Mouse (Mus musculus) MEL (cell line): ENCODE measurements around the gene Dock9. TPM values are rescaled to one million over a fixed set of nuclear protein-coding genes. Genes with fewer than 3 reads are reported as not detected.

Experiments
- DNase-seq: peaks from one replicate; pipeline ENCODE4 v3.0.0; 2011; ENCODE audit warnings: low read depth, low spot score
- H3K27ac ChIP-seq: 2 replicates; pipeline ENCODE4 v1.5.1; 2012; ENCODE audit warnings: low read depth, mild to moderate bottlenecking, control low read depth, low read length, moderate library complexity; ENCODE audit not compliant: control insufficient read depth
- H3K27me3 ChIP-seq, 2 experiments: fragments of 150-350 bp in 1 of 2; sonication (generic) in 1 of 2; 2 replicates each; pipeline ENCODE4 v1.6.1; 2012; ENCODE audit warnings: low read length in 2 of 2, mild to moderate bottlenecking in 2 of 2, improper control_type of control experiment in 1 of 2, moderate library complexity in 1 of 2; ENCODE audit not compliant: insufficient read depth in 2 of 2, control insufficient read depth in 1 of 2
- H3K36me3 ChIP-seq, 2 experiments: 2 replicates each; pipeline ENCODE4 v1.6.1; 2012 to 2014; ENCODE audit warnings: low read length in 2 of 2, improper control_type of control experiment in 1 of 2, inconsistent platforms in 1 of 2, mild to moderate bottlenecking in 1 of 2; ENCODE audit not compliant: insufficient read depth in 2 of 2, control insufficient read depth in 1 of 2
- H3K4me1 ChIP-seq, 2 experiments: fragments of 150-350 bp in 1 of 2; sonication (generic) in 1 of 2; 2 replicates each; pipeline ENCODE4 v1.6.1; 2012; ENCODE audit warnings: low read length in 2 of 2, improper control_type of control experiment in 1 of 2, mild to moderate bottlenecking in 1 of 2; ENCODE audit not compliant: insufficient read depth in 2 of 2, control insufficient read depth in 1 of 2
- H3K4me3 ChIP-seq, 2 experiments: fragments of 150-350 bp in 1 of 2; sonication (generic) in 1 of 2; 2 replicates each; pipeline ENCODE4 v1.5.1; 2012; ENCODE audit warnings: low read depth in 2 of 2, low read length in 2 of 2, mild to moderate bottlenecking in 2 of 2, moderate library complexity in 2 of 2, control low read depth in 1 of 2, improper control_type of control experiment in 1 of 2; ENCODE audit not compliant: control insufficient read depth in 1 of 2, insufficient read depth in 1 of 2
- H3K79me2 ChIP-seq: 2 replicates; pipeline ENCODE4 v1.6.1; 2012; ENCODE audit warnings: mild to moderate bottlenecking, low read length, moderate library complexity; ENCODE audit not compliant: control insufficient read depth, poor library complexity, insufficient read depth
- H3K9ac ChIP-seq: 2 replicates; pipeline ENCODE4 v1.6.1; 2012; ENCODE audit warnings: low read depth, mild to moderate bottlenecking, control low read depth, low read length, moderate library complexity; ENCODE audit not compliant: control insufficient read depth, poor library complexity, severe bottlenecking
- H3K9me3 ChIP-seq: fragments of 150-350 bp; sonication (generic); replicated peaks from 2 replicates; pipeline ENCODE4 v1.6.1; 2012; ENCODE audit warnings: mild to moderate bottlenecking, low read length, improper control_type of control experiment, moderate library complexity; ENCODE audit not compliant: insufficient read depth
- CHD2 ChIP-seq: IDR thresholded peaks from 2 replicates; pipeline ENCODE4 v1.6.1; 2011; ENCODE audit warnings: low read length, improper control_type of control experiment
- CTCF ChIP-seq, 3 experiments: IDR thresholded peaks in 2 of 3; conservative IDR thresholded peaks in 1 of 3; 2 replicates each; pipeline ENCODE4 v1.5.1; 2011 to 2012; ENCODE audit warnings: low read length in 3 of 3, low read depth in 2 of 3, mild to moderate bottlenecking in 2 of 3, improper control_type of control experiment in 1 of 3, inconsistent platforms in 1 of 3, mixed read lengths in 1 of 3, moderate library complexity in 1 of 3; ENCODE audit not compliant: control insufficient read depth in 1 of 3, insufficient read depth in 1 of 3, poor library complexity in 1 of 3, severe bottlenecking in 1 of 3
- E2F4 ChIP-seq: IDR thresholded peaks from 2 replicates; pipeline ENCODE4 v1.6.1; 2011; ENCODE audit warnings: low read depth, low read length, improper control_type of control experiment, borderline replicate concordance
- ELF1 ChIP-seq: IDR thresholded peaks from 2 replicates; pipeline ENCODE4 v1.6.1; 2014; ENCODE audit warnings: low read depth, mild to moderate bottlenecking, inconsistent platforms, low read length, improper control_type of control experiment, moderate library complexity
- KAT2A ChIP-seq: conservative IDR thresholded peaks from 2 replicates; pipeline ENCODE4 v1.6.1; 2012; ENCODE audit warnings: low read depth, low read length, improper control_type of control experiment, inconsistent platforms
- MAX ChIP-seq: IDR thresholded peaks from 2 replicates; pipeline ENCODE4 v1.6.1; 2011; ENCODE audit warnings: low read length, improper control_type of control experiment
- MAZ ChIP-seq: IDR thresholded peaks from 2 replicates; pipeline ENCODE4 v1.6.1; 2012; ENCODE audit warnings: low read depth, mild to moderate bottlenecking, inconsistent platforms, low read length, improper control_type of control experiment
- MEF2A ChIP-seq: IDR thresholded peaks from 2 replicates; pipeline ENCODE4 v1.6.1; 2014; ENCODE audit warnings: low read depth, mild to moderate bottlenecking, inconsistent platforms, low read length, improper control_type of control experiment; ENCODE audit not compliant: poor library complexity, insufficient replicate concordance, severe bottlenecking; ENCODE audit errors: extremely low read depth
- NRF1 ChIP-seq: IDR thresholded peaks from 2 replicates; pipeline ENCODE4 v1.6.1; 2014; ENCODE audit warnings: low read depth, mild to moderate bottlenecking, inconsistent platforms, low read length, improper control_type of control experiment, moderate library complexity; ENCODE audit not compliant: poor library complexity, insufficient read depth, severe bottlenecking
- POLR2A ChIP-seq, 2 experiments: IDR thresholded peaks; 2 replicates each; pipeline ENCODE4 v1.6.1; 2011 to 2012; ENCODE audit warnings: low read length in 2 of 2, mild to moderate bottlenecking in 2 of 2, control low read depth in 1 of 2, improper control_type of control experiment in 1 of 2, low read depth in 1 of 2, moderate library complexity in 1 of 2; ENCODE audit not compliant: control insufficient read depth in 1 of 2, insufficient read depth in 1 of 2, poor library complexity in 1 of 2
- RAD21 ChIP-seq: IDR thresholded peaks from 2 replicates; pipeline ENCODE4 v1.6.1; 2011; ENCODE audit warnings: mild to moderate bottlenecking, low read depth, low read length, improper control_type of control experiment
- SIN3A ChIP-seq: IDR thresholded peaks from 2 replicates; pipeline ENCODE4 v1.6.1; 2012; ENCODE audit warnings: low read length, improper control_type of control experiment, inconsistent platforms
- SMC3 ChIP-seq: IDR thresholded peaks from 2 replicates; pipeline ENCODE4 v1.6.1; 2011; ENCODE audit warnings: low read depth, low read length, improper control_type of control experiment
- TCF12 ChIP-seq: IDR thresholded peaks from 2 replicates; pipeline ENCODE4 v1.6.1; 2014; ENCODE audit warnings: low read depth, mild to moderate bottlenecking, inconsistent platforms, low read length, improper control_type of control experiment, moderate library complexity
- USF1 ChIP-seq: IDR thresholded peaks from 2 replicates; pipeline ENCODE4 v1.6.1; 2014; ENCODE audit warnings: low read depth, mild to moderate bottlenecking, inconsistent platforms, low read length, improper control_type of control experiment, moderate library complexity
- ZC3H11A ChIP-seq: IDR thresholded peaks from 2 replicates; pipeline ENCODE4 v1.6.1; 2012; ENCODE audit warnings: low read depth, mild to moderate bottlenecking, inconsistent platforms, low read length, improper control_type of control experiment
- ZMIZ1 ChIP-seq: IDR thresholded peaks from 2 replicates; pipeline ENCODE4 v1.6.1; 2012; ENCODE audit warnings: low read depth, mild to moderate bottlenecking, inconsistent platforms, low read length, improper control_type of control experiment, moderate library complexity
- ZNF384 ChIP-seq: IDR thresholded peaks from 2 replicates; pipeline ENCODE4 v1.6.1; 2012; ENCODE audit warnings: low read depth, mild to moderate bottlenecking, inconsistent platforms, low read length, improper control_type of control experiment
- polyA plus RNA-seq, 2 experiments: library from polyadenylated mRNA; stranded (reverse) in 1 of 2; unstranded in 1 of 2; fragments of >175 nt in 1 of 2; fragments of >200 nt in 1 of 2; gene quantifications; 2 replicates each; pipeline versions ENCODE4 v1.2.1 to v1.2.4; 2012; ENCODE audit warnings: low replicate concordance in 2 of 2, low read depth in 1 of 2; ENCODE audit not compliant: insufficient read length in 2 of 2, insufficient read depth in 1 of 2, missing spikeins in 1 of 2
- total RNA-seq: library from RNA; depleted of rRNA; stranded (reverse); fragments of 300-350 nt; gene quantifications from 2 replicates; pipeline ENCODE4 v1.2.3, GENCODE M21; 2012

Dock9 gene
- total and polyA plus RNA-seq, 3 experiments, result 6.3 to 9.4 TPM; not detected in 1

DNA sequence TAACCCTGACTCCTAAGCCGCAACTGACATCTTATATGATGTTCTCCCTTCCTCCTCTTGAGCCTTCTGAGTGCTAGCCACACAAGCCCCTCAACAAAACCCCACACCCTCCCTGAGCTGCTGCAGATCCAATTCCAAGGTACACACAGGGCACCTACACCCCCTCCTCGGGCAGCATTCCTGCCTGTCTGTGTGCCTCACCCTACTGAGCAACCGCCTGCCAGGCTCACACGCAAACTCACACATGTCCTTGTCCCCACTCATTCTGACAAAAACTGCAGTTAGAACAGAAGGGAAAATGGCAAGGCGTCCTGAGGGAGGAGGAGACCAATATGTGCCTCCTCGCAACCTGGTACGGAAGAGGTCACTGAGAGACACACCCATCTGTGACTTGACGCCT is 60.4 kb downstream of the Dock9 start:
- H3K79me2 ChIP-seq, result no peaks in the 10 kb centered on the region
- no peaks in the 10 kb centered on the region for H3K9me3 ChIP-seq
- no peaks in the 10 kb centered on the region for H3K27me3 ChIP-seq
- H3K4me1 ChIP-seq, result peaks cover 2 to 4% of the 10 kb centered on the region in 2 experiments; a peak in 1 of 4 replicates
- H3K27ac ChIP-seq, result no peak overlapping the region
- H3K9ac ChIP-seq, result no peak overlapping the region
- H3K36me3 ChIP-seq, result peaks cover 0 to 3% of the 10 kb centered on the region in 2 experiments; a peak in 2 of 4 replicates
- TF ChIP-seq POLR2A (IDR thresholded peaks at IDR 0.05; ENCODE audit: control insufficient read depth in 1 of 2, insufficient read depth in 1 of 2, low read depth in 1 of 2, low read length in 2 of 2, poor library complexity in 1 of 2) (no peak), MEF2A (no peak), CHD2 (no peak), ZMIZ1 (no peak), NRF1 (no peak), ZNF384 (no peak), ELF1 (no peak), CTCF (IDR thresholded peaks at IDR 0.05 in 2 of 3, conservative IDR thresholded peaks at IDR 0.05 in 1 of 3; ENCODE audit: control insufficient read depth in 1 of 3, insufficient read depth in 1 of 3, low read depth in 2 of 3, low read length in 3 of 3, poor library complexity in 1 of 3, severe bottlenecking in 1 of 3) (no peak), KAT2A (no peak), MAZ (no peak), E2F4 (no peak), SIN3A (no peak), TCF12 (no peak), MAX (no peak), USF1 (no peak)
- no peak for DNase-seq
- H3K4me3 ChIP-seq, result no peak overlapping the region

GRCm38 (mm10) chr14:121735678-121736077 is 62.0 kb downstream of the Dock9 start:
- Histone ChIP-seq H3K36me3 (peaks cover 0 to 6% of the 10 kb centered on the region in 2 experiments; a peak in 2 of 4 replicates), H3K79me2 (no peaks in the 10 kb centered on the region), H3K9me3 (no peaks in the 10 kb centered on the region), H3K4me1 (peaks cover 2 to 16% of the 10 kb centered on the region in 2 experiments; a peak in 3 of 4 replicates), H3K9ac (no peak overlapping the region), H3K27ac (no peak overlapping the region), H3K4me3 (no peak overlapping the region), H3K27me3 (no peaks in the 10 kb centered on the region)
- peak; percentile 52 for TF ChIP-seq SMC3
- TF ChIP-seq USF1, result no peak
- 0 out of 2 replicates have a peak, but pooled peaks have one; percentile 28 for TF ChIP-seq MAZ
- TF ChIP-seq ZC3H11A, result peak; percentile 46; the same call in 1 of the 2 replicates
- TF ChIP-seq RAD21, result peak; percentile 73
- peak; percentile 64 to 83 (median 80) for TF ChIP-seq CTCF (IDR thresholded peaks at IDR 0.05 in 2 of 3, conservative IDR thresholded peaks at IDR 0.05 in 1 of 3; ENCODE audit: control insufficient read depth in 1 of 3, insufficient read depth in 1 of 3, low read depth in 2 of 3, low read length in 3 of 3, poor library complexity in 1 of 3, severe bottlenecking in 1 of 3)
- TF ChIP-seq TCF12, result no peak
- DNase-seq, result peak; percentile 70
